Mouse (Mus musculus) neural tube, embryonic 13.5 days (tissue): Measurements from ENCODE around the gene Grin3b. TPM values are rescaled to one million over a fixed set of nuclear protein-coding genes. Genes with fewer than 3 reads are reported as not detected.
A peak's percentile ranks its signal among the peaks of the same experiment; 100 is the strongest.

Experiments
- ATAC-seq: fragments of 200-750 bp; cut with Nextera tagmentation; 2 replicates; pipeline ENCODE4 v1.8.0; 2017; ENCODE audit warnings: low read depth, mild to moderate bottlenecking, moderate TSS enrichment, moderate library complexity
- H3K27ac ChIP-seq: fragments of 300-500 bp; sonication (generic); replicated peaks from 2 replicates; pipeline ENCODE4 v1.5.1; 2015; ENCODE audit warnings: moderate library complexity, mild to moderate bottlenecking, inconsistent platforms
- H3K27me3 ChIP-seq: fragments of 300-500 bp; sonication (generic); 2 replicates; pipeline ENCODE4 v1.6.1; 2015; ENCODE audit warnings: mild to moderate bottlenecking, inconsistent platforms
- H3K36me3 ChIP-seq: fragments of 300-500 bp; sonication (generic); 2 replicates; pipeline ENCODE4 v1.6.1; 2015; ENCODE audit warnings: mild to moderate bottlenecking, inconsistent platforms
- H3K4me1 ChIP-seq: fragments of 300-500 bp; sonication (generic); replicated peaks from 2 replicates; pipeline ENCODE4 v1.6.1; 2015; ENCODE audit warnings: inconsistent platforms
- H3K4me2 ChIP-seq: fragments of 300-500 bp; sonication (generic); 2 replicates; pipeline ENCODE4 v1.6.1; 2015; ENCODE audit warnings: inconsistent platforms, mild to moderate bottlenecking, moderate library complexity
- H3K4me3 ChIP-seq: fragments of 300-500 bp; sonication (generic); 2 replicates; pipeline ENCODE4 v1.5.1; 2015; ENCODE audit warnings: mild to moderate bottlenecking, inconsistent platforms
- H3K9ac ChIP-seq: fragments of 300-500 bp; sonication (generic); 2 replicates; pipeline ENCODE4 v1.6.1; 2015; ENCODE audit warnings: moderate library complexity, mild to moderate bottlenecking, inconsistent platforms
- H3K9me3 ChIP-seq: fragments of 300-500 bp; sonication (generic); 2 replicates; pipeline ENCODE4 v1.6.1; 2016; ENCODE audit warnings: inconsistent platforms
- WGBS: fragments of 180-500 bp; shearing (Covaris S2); methylation state at CpG from one replicate; pipeline ENCODE4 v1.1.7; 2015; 5-methylcytosine and 5-hydroxymethylcytosine counted together
- polyA plus RNA-seq: library from polyadenylated mRNA; unstranded; fragments of >200 nt; fragmentation: Nextera tagmentation; extraction: Ambion mirVana; gene quantifications from 2 replicates; pipeline ENCODE4 v1.2.1, GENCODE M21; 2015

Gene Grin3b
- polyA plus RNA-seq, 1 experiment from 2014 or later, result 0.61 TPM

- no peaks in the 10 kb centered on the region for H3K27me3 ChIP-seq
- no peak overlapping the region for H3K4me2 ChIP-seq
- peaks cover 53% of the 10 kb centered on the region for H3K4me1 ChIP-seq
- peak overlapping the region; percentile 41; the same call in 1 of the 2 replicates for H3K9ac ChIP-seq
- peaks cover 39% of the 10 kb centered on the region for H3K36me3 ChIP-seq
- ATAC-seq, result no peak
- no peak overlapping the region for H3K4me3 ChIP-seq
- H3K27ac ChIP-seq, result no peak overlapping the region
- WGBS, result 36% methylated on average over 11 of the region's 11 CpGs
- H3K9me3 ChIP-seq, result no peaks in the 10 kb centered on the region
Observed at GRCm38 (mm10) chr10:79937775-79938526, 32.6 kb upstream of the Grin3b start.

DNA sequence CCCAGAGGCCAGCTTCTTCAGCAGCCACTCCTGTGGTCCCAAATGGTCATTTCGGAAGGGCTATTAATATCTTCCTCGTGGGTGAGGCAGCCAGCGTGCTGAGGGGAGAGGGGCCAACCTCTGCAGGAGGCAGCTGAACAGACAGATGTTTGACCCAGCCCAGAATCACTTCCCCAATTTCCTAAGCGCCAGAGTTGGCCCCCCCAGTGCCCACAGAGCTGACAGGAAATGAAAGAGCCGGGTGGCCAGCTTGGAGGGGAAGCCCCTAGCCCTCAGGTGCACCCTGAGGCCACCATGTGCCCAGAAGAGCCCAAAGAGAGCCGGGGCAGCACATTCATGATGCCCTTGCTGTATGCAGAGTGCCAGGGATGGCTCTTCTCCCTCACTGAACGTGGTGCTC is 29.8 kb upstream of the Grin3b start:
- no peaks in the 10 kb centered on the region for H3K9me3 ChIP-seq
- H3K27ac ChIP-seq, result no peak overlapping the region
- 62% methylated on average over 7 of the region's 7 CpGs for WGBS
- no peaks in the 10 kb centered on the region for H3K27me3 ChIP-seq
- peaks cover 23% of the 10 kb centered on the region for H3K36me3 ChIP-seq
- no peak overlapping the region for H3K4me3 ChIP-seq
- no peak overlapping the region for H3K9ac ChIP-seq
- H3K4me1 ChIP-seq, result peaks cover 53% of the 10 kb centered on the region
- no peak overlapping the region for H3K4me2 ChIP-seq
- no peak for ATAC-seq

DNA sequence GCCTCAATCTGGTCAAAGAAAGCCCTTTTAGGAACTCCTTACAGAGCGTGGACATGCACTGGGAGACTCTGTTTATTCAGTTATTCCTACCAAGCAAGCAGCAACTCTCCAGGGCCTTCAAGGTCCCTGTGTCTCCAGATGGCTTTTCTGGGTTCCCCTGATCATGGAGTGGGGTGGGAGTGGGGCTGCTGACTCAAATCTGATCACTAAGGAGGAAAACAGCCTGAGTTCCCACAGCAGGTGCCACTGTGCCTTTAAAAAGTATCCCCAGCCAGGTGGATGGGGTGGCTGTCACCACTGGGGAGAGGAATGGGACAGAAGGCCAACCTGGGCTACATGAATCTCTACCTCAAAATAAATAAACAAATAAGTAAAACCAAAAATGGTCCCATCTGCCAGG is 27.5 kb upstream of the Grin3b start:
- no peak for ATAC-seq
- WGBS, result 89% methylated on average over 1 of the region's 1 CpGs

GRCm38 (mm10) chr10:79943471-79943901 is 27.0 kb upstream of the Grin3b start:
- Histone ChIP-seq H3K4me3 (no peak overlapping the region), H3K27ac (no peak overlapping the region), H3K36me3 (peaks cover 25% of the 10 kb centered on the region), H3K4me2 (no peak overlapping the region), H3K4me1 (peaks cover 46% of the 10 kb centered on the region), H3K9ac (no peak overlapping the region; the same call in 1 of the 2 replicates), H3K9me3 (no peaks in the 10 kb centered on the region), H3K27me3 (no peaks in the 10 kb centered on the region)
- 61% methylated on average over 9 of the region's 9 CpGs for WGBS
- ATAC-seq, result no peak

More for the DNA sequence above, 27.5 kb upstream of the Grin3b start:
- no peaks in the 10 kb centered on the region for H3K27me3 ChIP-seq
- peaks cover 25% of the 10 kb centered on the region for H3K36me3 ChIP-seq
- H3K9ac ChIP-seq, result no peak overlapping the region; the same call in 1 of the 2 replicates
- H3K4me1 ChIP-seq, result peaks cover 49% of the 10 kb centered on the region
- H3K27ac ChIP-seq, result no peak overlapping the region
- H3K4me3 ChIP-seq, result no peak overlapping the region
- no peaks in the 10 kb centered on the region for H3K9me3 ChIP-seq
- H3K4me2 ChIP-seq, result no peak overlapping the region

- Histone ChIP-seq H3K4me3 (no peak overlapping the region), H3K36me3 (peaks cover 43% of the 10 kb centered on the region), H3K27me3 (no peaks in the 10 kb centered on the region), H3K4me2 (no peak overlapping the region), H3K9me3 (no peaks in the 10 kb centered on the region), H3K4me1 (peaks cover 46% of the 10 kb centered on the region), H3K27ac (peak overlapping the region; percentile 64), H3K9ac (peak overlapping the region; percentile 38)
- 0 out of 2 replicates have a peak, but pooled peaks have one; percentile 28 for ATAC-seq
- WGBS, result 12% methylated on average over 16 of the region's 16 CpGs
Observed at GRCm38 (mm10) chr10:79945507-79946234, 24.8 kb upstream of the Grin3b start.

DNA sequence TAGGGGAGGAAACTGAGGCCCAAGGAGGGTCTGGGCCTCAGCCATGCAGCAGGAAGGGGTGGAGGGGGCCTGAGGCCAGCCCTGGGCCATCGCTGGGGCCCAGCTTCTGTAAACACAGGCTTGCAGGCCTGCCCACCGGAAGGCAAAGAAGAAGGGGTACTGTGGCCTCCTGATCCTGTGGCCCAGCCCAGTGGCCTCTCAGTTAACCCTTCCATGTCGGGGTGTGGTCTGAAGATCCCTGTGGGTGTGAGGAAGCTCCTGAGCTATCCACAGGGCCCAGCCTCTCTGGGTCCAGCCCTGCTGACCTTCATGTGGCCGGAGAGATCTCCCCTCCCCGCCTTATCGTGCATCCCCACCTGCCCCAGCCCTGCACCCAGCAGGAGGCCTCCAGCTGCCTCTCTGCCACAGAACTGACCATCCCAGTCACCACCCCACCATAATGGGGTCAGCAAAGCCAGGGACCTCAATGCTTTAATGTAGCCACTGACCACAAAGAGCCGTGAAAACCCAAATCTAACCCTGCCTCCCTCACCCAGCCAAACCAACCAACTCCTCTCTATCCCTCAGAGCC is 23.7 kb upstream of the Grin3b start:
- peaks cover 49% of the 10 kb centered on the region for H3K36me3 ChIP-seq
- ATAC-seq, result peak; percentile 28; the same call in 1 of the 2 replicates
- H3K27me3 ChIP-seq, result no peaks in the 10 kb centered on the region
- H3K4me1 ChIP-seq, result peaks cover 46% of the 10 kb centered on the region
- no peak overlapping the region for H3K27ac ChIP-seq
- WGBS, result 5% methylated on average over 7 of the region's 7 CpGs
- H3K4me2 ChIP-seq, result 0 out of 2 replicates have a peak overlapping the region, but pooled peaks have one; percentile 5
- H3K9me3 ChIP-seq, result no peaks in the 10 kb centered on the region
- no peak overlapping the region for H3K4me3 ChIP-seq
- H3K9ac ChIP-seq, result peak overlapping the region; percentile 38; the same call in 1 of the 2 replicates

DNA sequence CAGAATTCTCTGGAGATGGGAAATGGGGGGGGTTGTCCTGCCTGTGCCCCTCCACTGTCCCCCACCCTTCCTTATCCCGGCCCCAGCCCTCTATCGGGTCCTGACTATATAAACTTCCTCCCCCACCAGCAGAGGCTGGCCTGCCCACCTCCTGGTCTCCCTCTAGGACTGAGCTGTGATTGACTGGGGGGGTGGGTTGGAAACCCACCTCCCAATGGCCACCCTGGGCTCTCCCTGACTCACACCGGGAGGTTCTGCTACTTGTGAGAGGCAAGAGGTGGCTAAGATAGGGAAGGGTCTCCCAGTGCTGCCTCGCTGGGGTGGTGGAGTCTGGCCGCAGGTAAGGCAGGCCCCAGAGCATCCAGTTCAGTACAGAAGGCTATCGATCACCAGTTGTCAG is 23.0 kb upstream of the Grin3b start:
- Histone ChIP-seq H3K4me1 (peaks cover 46% of the 10 kb centered on the region), H3K36me3 (peaks cover 44% of the 10 kb centered on the region), H3K27ac (no peak overlapping the region), H3K9me3 (no peaks in the 10 kb centered on the region), H3K27me3 (no peaks in the 10 kb centered on the region), H3K9ac (no peak overlapping the region), H3K4me2 (no peak overlapping the region), H3K4me3 (no peak overlapping the region)
- ATAC-seq, result no peak
- 64% methylated on average over 6 of the region's 6 CpGs for WGBS

DNA sequence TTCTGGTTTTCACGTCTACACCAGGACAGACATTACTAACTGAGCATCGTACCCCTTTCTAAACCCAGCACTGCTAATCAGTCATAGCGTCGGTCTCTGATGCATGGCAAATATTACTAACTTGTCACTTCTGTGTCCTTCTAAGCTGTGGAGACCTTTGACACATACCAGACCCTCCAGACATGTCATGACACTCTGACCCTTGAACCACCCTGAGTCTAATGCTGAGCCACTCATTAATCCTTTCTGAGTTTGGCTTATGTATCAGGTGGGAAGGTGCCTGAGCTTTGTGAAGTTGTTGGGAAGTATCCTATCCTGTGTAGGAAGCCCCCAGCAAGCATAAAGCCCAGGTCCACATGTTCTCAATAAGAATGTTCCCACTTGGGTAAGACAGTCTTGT is 20.6 kb upstream of the Grin3b start:
- Histone ChIP-seq H3K36me3 (peaks cover 61% of the 10 kb centered on the region), H3K9me3 (no peaks in the 10 kb centered on the region), H3K4me2 (no peak overlapping the region), H3K4me3 (no peak overlapping the region), H3K9ac (no peak overlapping the region), H3K27me3 (no peaks in the 10 kb centered on the region), H3K4me1 (peaks cover 28% of the 10 kb centered on the region), H3K27ac (no peak overlapping the region)
- 94% methylated on average over 4 of the region's 4 CpGs for WGBS
- no peak for ATAC-seq

GRCm38 (mm10) chr10:79950661-79951060 is 19.9 kb upstream of the Grin3b start:
- Histone ChIP-seq H3K36me3 (peaks cover 61% of the 10 kb centered on the region), H3K4me2 (no peak overlapping the region), H3K27me3 (no peaks in the 10 kb centered on the region), H3K4me3 (no peak overlapping the region), H3K9ac (no peak overlapping the region), H3K27ac (no peak overlapping the region), H3K4me1 (peaks cover 20% of the 10 kb centered on the region), H3K9me3 (no peaks in the 10 kb centered on the region)
- ATAC-seq, result no peak
- WGBS, result 85% methylated on average over 18 of the region's 18 CpGs

DNA sequence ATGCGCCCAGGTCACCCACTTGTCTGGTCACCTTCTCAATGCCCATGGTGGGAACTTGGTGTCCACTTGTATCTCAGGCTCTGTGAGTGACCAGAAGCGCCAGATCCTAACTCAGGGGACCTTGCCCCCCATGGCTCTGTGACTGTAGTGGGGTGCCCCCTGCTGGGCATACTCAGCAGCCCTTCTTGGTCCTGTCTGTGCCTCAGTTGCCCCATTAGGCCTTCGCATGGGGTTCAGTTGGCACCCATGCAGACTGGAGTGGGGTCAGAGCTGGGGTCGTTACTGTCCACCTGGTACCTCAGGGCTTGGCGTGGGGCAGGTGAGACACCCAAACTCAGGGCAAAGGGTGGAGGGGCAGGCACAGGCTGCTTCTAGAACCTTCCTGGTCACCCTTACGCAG is 16.6 kb upstream of the Grin3b start:
- no peak overlapping the region for H3K4me2 ChIP-seq
- H3K4me1 ChIP-seq, result peaks cover 5% of the 10 kb centered on the region; the same call in 1 of the 2 replicates
- WGBS, result 87% methylated on average over 6 of the region's 6 CpGs
- no peak for ATAC-seq
- peaks cover 46% of the 10 kb centered on the region for H3K36me3 ChIP-seq
- H3K27ac ChIP-seq, result no peak overlapping the region
- no peak overlapping the region for H3K9ac ChIP-seq
- no peaks in the 10 kb centered on the region for H3K27me3 ChIP-seq
- H3K9me3 ChIP-seq, result no peaks in the 10 kb centered on the region
- no peak overlapping the region for H3K4me3 ChIP-seq

DNA sequence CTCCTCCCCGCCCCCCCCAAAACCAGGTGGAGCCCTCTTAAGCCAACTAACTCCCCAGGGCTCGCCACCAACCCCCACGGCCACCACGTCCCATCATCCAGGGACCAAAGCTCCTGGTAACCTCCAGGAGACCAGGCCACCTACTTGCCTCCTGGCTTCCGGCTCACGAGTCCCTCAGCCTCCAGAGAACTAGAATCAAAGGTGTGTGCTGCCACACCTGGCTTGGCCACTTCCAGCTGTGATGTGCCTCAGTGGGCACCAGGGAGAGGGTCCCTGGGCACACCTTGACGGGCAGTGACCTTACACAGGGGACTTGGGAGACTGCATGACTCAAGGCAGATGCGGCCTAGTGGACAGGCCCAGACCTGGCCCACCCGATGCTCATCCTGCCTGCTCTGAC is 14.8 kb upstream of the Grin3b start:
- no peak for ATAC-seq
- H3K9ac ChIP-seq, result peak overlapping the region; percentile 54; the same call in 1 of the 2 replicates
- no peaks in the 10 kb centered on the region for H3K27me3 ChIP-seq
- 76% methylated on average over 9 of the region's 9 CpGs for WGBS
- peaks cover 9% of the 10 kb centered on the region for H3K4me1 ChIP-seq
- no peak overlapping the region; the same call in 1 of the 2 replicates for H3K27ac ChIP-seq
- H3K9me3 ChIP-seq, result no peaks in the 10 kb centered on the region
- H3K4me3 ChIP-seq, result no peak overlapping the region
- peaks cover 29% of the 10 kb centered on the region for H3K36me3 ChIP-seq
- no peak overlapping the region for H3K4me2 ChIP-seq

DNA sequence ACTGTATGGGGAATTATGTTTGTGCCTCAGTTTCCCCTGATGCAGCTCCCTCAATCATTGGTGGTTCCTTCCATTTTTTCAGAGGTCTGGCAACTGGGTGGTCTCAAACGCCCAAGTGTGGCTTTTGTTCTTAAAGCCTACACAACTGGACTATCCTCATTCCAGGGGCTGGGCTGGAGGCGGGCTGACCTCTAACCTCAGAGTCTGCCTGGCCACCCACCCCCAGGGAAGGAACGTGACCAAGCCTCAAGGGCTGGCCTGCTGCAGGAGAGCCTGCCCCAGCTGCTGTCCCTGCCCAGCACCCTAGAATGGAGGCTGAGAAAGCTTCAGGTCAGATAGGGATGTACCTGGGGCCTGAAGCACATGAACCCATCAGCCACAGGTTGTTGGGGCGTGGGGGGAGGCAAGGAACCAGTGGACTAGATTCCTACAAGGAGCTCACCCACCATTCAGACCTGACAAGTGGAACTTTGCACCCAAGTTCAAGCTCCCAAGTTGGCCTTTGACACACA is 13.8 kb upstream of the Grin3b start:
- WGBS, result 13% methylated on average over 4 of the region's 4 CpGs
- Histone ChIP-seq H3K4me3 (no peak overlapping the region), H3K27me3 (no peaks in the 10 kb centered on the region), H3K27ac (no peak overlapping the region), H3K4me2 (no peak overlapping the region), H3K9ac (no peak overlapping the region), H3K4me1 (peaks cover 17% of the 10 kb centered on the region), H3K9me3 (no peaks in the 10 kb centered on the region), H3K36me3 (peaks cover 24% of the 10 kb centered on the region)
- no peak for ATAC-seq
